ENCODE assay signal across 26 mouse cellular contexts in genomic region chr3:93538486-93538885, GRCm38 (mm10).
"Had no signal": no experiment of that assay in that cellular context is flagged by ENCODE, and none has a peak within 500 bp of the region (broad histone marks: within the 10 kb centered on the region; RNA-seq: fewer than 3 reads in every experiment).

No protein-coding gene starts in this region.

- H3K4me3 ChIP-seq: heart, embryonic 10.5 days; heart, embryonic 13.5 days; heart, embryonic 15.5 days; hindbrain, embryonic 13.5 days; hindbrain, embryonic 15.5 days; kidney, embryonic 15.5 days; limb, embryonic 13.5 days; limb, embryonic 15.5 days; liver, embryonic 12.5 days had no signal

- H3K27me3 ChIP-seq: heart, embryonic 13.5 days; heart, embryonic 15.5 days; hindbrain, embryonic 13.5 days; hindbrain, embryonic 15.5 days; kidney, embryonic 15.5 days; limb, embryonic 13.5 days; limb, embryonic 15.5 days; liver, embryonic 12.5 days had no signal

- DNase-seq: gastrocnemius, postnatal 14 days; gastrocnemius, postnatal 36 days; heart, adult 18-20 months; heart, postnatal 14 days; heart, postnatal 36 days; kidney, adult 11 months; kidney, adult 2 months; kidney, adult 9 months; kidney, postnatal 14 days; kidney, postnatal 36 days; layer of hippocampus, adult 9-11 months; layer of hippocampus, postnatal 36 days; left cerebral cortex, postnatal 4 days had no signal

- ATAC-seq: hindbrain, postnatal 0 days; intestine, embryonic 16.5 days; liver, embryonic 12.5 days had no signal

- H3K36me3 ChIP-seq: heart, embryonic 10.5 days; heart, embryonic 13.5 days; heart, embryonic 15.5 days; hindbrain, embryonic 13.5 days; hindbrain, embryonic 15.5 days; kidney, embryonic 15.5 days; limb, embryonic 13.5 days; limb, embryonic 15.5 days; liver, embryonic 12.5 days had no signal

- H3K9ac ChIP-seq: heart, embryonic 13.5 days; heart, embryonic 15.5 days; hindbrain, embryonic 13.5 days; hindbrain, embryonic 15.5 days; kidney, embryonic 15.5 days; limb, embryonic 13.5 days; limb, embryonic 15.5 days; liver, embryonic 12.5 days; liver, embryonic 14.5 days had no signal

- H3K4me2 ChIP-seq: heart, embryonic 13.5 days; heart, embryonic 15.5 days; hindbrain, embryonic 13.5 days; hindbrain, embryonic 15.5 days; kidney, embryonic 15.5 days; limb, embryonic 13.5 days; limb, embryonic 15.5 days; liver, embryonic 12.5 days had no signal

- H3K27ac ChIP-seq: heart, embryonic 10.5 days; heart, embryonic 13.5 days; heart, embryonic 15.5 days; hindbrain, embryonic 13.5 days; hindbrain, embryonic 15.5 days; hindbrain, postnatal 0 days; kidney, embryonic 15.5 days; kidney, postnatal 0 days; limb, embryonic 13.5 days; limb, embryonic 15.5 days; liver, embryonic 12.5 days; liver, embryonic 14.5 days had no signal

- H3K9me3 ChIP-seq: heart, embryonic 10.5 days; heart, embryonic 15.5 days; hindbrain, embryonic 13.5 days; hindbrain, embryonic 15.5 days; kidney, embryonic 15.5 days; limb, embryonic 13.5 days; limb, embryonic 15.5 days; liver, embryonic 12.5 days had no signal

- H3K4me1 ChIP-seq: heart, embryonic 10.5 days; hindbrain, embryonic 13.5 days; hindbrain, embryonic 15.5 days; kidney, embryonic 15.5 days; limb, embryonic 13.5 days; limb, embryonic 15.5 days; liver, embryonic 12.5 days had no signal
